Mouse (Mus musculus) heart, postnatal 25 days (tissue): ENCODE data around the gene Pi4kb. TPM values are rescaled to one million over a fixed set of nuclear protein-coding genes. Genes with fewer than 3 reads are reported as not detected.

Experiments used
- DNase-seq: peaks from one replicate; pipeline ENCODE4 v3.0.0; 2022; ENCODE audit warnings: low spot score
- intact Hi-C: fragments of 180-260 bp; cut with DNase I; formaldehyde crosslinking; loops from one replicate; pipeline ENCODE4 v1.15.1; 2025
- microRNA-seq: library from miRNA; unstranded; fragments of <30 nt; microRNA quantifications from one replicate; pipeline ENCODE4 v1.2.0, GENCODE M21; 2022
- total RNA-seq, 2 experiments: library from RNA; stranded (reverse); gene quantifications; 2 replicates each; pipeline ENCODE4 v1.2.3; 2021

Gene Pi4kb
- total RNA-seq, 2 experiments from 2014 or later: 25.3 to 27.0 TPM

GRCm38 (mm10) chr3:95047914-95048313, 73.4 kb downstream of the Pi4kb start:
- intact Hi-C loops: no loop called here
- DNase-seq: no peak

- intact Hi-C loops: no loop called here
- DNase-seq: no peak
Observed at GRCm38 (mm10) chr3:95052959-95053358, 78.4 kb downstream of the Pi4kb start.

GRCm38 (mm10) chr3:95053701-95054100, 79.2 kb downstream of the Pi4kb start:
- DNase-seq: no peak
- intact Hi-C loops: no loop called here

GRCm38 (mm10) chr3:95054481-95055260, 80.1 kb downstream of the Pi4kb start:
- intact Hi-C loops: no loop called here
- no peak for DNase-seq

GRCm38 (mm10) chr3:95056275-95056674, 81.7 kb downstream of the Pi4kb start:
- DNase-seq: no peak
- intact Hi-C loops: no loop called here

Small RNA genes within 50 kb of the gene (microRNA-seq; reads per million reads assigned to microRNA genes)
- gene Mir7013: 2.2 reads per million

Other genes with a start within 250 kb of the Pi4kb start
- gene Cgn, start 188.2 kb upstream of the Pi4kb start, total RNA-seq: under 1 TPM; 0.60 to 0.92 TPM
- 10 to 100 TPM; 16.6 to 21.3 TPM for gene Pogz, start 137.2 kb upstream of the Pi4kb start, total RNA-seq
- 100 to 1,000 TPM; 217 to 228 TPM for gene Psmb4, start 87.8 kb upstream of the Pi4kb start, total RNA-seq
- gene Selenbp1, start 41.7 kb upstream of the Pi4kb start, total RNA-seq: 10 to 100 TPM; 93.9 to 98.3 TPM
- gene Rfx5, start 20.7 kb upstream of the Pi4kb start, total RNA-seq: 1 to 10 TPM; 6.2 to 6.9 TPM
- gene Zfp687, start 40.7 kb downstream of the Pi4kb start, total RNA-seq: 10 to 100 TPM; 10.8 to 11.1 TPM
- gene Psmd4, start 67.9 kb downstream of the Pi4kb start, total RNA-seq: 100 to 1,000 TPM; 119 to 129 TPM
- gene Pip5k1a, start 132.2 kb downstream of the Pi4kb start, total RNA-seq: 10 to 100 TPM; 14.2 to 15.2 TPM
- gene Vps72, start 136.3 kb downstream of the Pi4kb start, total RNA-seq: 10 to 100 TPM; 31.3 to 32.2 TPM
- gene Tmod4, start 149.7 kb downstream of the Pi4kb start, total RNA-seq: 10 to 100 TPM; 17.3 to 24.5 TPM
- gene Scnm1, start 159.3 kb downstream of the Pi4kb start, total RNA-seq: 10 to 100 TPM; 28.3 to 31.4 TPM
- 1 to 10 TPM; 6.7 to 7.9 TPM for gene Lysmd1, start 159.4 kb downstream of the Pi4kb start, total RNA-seq
- 1 to 10 TPM; 2.0 to 2.1 TPM for gene Tnfaip8l2, start 167.6 kb downstream of the Pi4kb start, total RNA-seq
- 1 to 10 TPM; 7.3 to 9.4 TPM for gene Sema6c, start 185.7 kb downstream of the Pi4kb start, total RNA-seq
- 10 to 100 TPM; 12.7 to 14.1 TPM for gene Gabpb2, start 243.2 kb downstream of the Pi4kb start, total RNA-seq